12 mouse cellular contexts compared by ENCODE assay signal in the genomic region with DNA sequence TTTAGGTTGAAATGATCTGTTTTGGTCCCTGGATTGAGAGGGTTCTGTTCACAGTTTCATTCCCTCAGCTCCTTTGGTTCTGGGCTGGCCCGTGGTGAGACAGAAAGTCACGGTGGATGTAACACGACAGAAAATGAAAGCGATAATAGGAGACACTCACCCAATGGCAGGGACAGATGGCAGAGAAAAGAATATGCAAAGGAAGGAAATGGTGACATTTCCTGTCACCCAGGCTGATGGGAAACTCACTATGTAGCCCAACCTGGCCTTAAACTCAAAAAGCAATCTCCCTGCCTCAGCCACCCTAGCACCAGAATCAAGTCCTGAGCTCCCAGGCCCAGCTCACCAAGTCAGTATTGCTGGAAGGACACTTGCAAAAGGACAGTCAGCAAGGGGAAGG. TPM values are rescaled to one million over a fixed set of nuclear protein-coding genes. Genes with fewer than 3 reads are reported as not detected.
DNase-seq lines count a peak whose midpoint lies in the region; ATAC-seq and TF ChIP-seq lines count a peak whose summit lies in the region.
"Had no signal": no experiment of that assay in that cellular context is flagged by ENCODE, and none has a peak within 500 bp of the region (broad histone marks: within the 10 kb centered on the region; RNA-seq: fewer than 3 reads in every experiment).

No protein-coding gene starts in this region.

- no peak overlapping the region for H3K27ac ChIP-seq in liver, embryonic 11.5 days (ENCODE audit: low read depth, low read length)
- H3K27ac ChIP-seq in liver, postnatal 0 days (ENCODE audit: low read depth), result no peak overlapping the region
- H3K27ac ChIP-seq in embryonic facial prominence, embryonic 14.5 days (replicated peaks; ENCODE audit: low read depth, low read length), result no peak overlapping the region
- H3K27ac ChIP-seq in hindbrain, postnatal 0 days, result no peak overlapping the region
- H3K27ac ChIP-seq in neural tube, embryonic 13.5 days (replicated peaks), result no peak overlapping the region
- H3K27ac ChIP-seq: liver, embryonic 15.5 days had no signal

- H3K4me1 ChIP-seq in liver, embryonic 11.5 days (replicated peaks; ENCODE audit: control insufficient read depth, insufficient read depth, low read length), result no peaks in the 10 kb centered on the region
- no peaks in the 10 kb centered on the region for H3K4me1 ChIP-seq in liver, postnatal 0 days (ENCODE audit: insufficient read depth)
- no peaks in the 10 kb centered on the region for H3K4me1 ChIP-seq in embryonic facial prominence, embryonic 14.5 days (ENCODE audit: control insufficient read depth, insufficient read depth, low read length)
- H3K4me1 ChIP-seq in hindbrain, postnatal 0 days (ENCODE audit: insufficient read depth, low read length), result no peaks in the 10 kb centered on the region
- peaks cover 11% of the 10 kb centered on the region for H3K4me1 ChIP-seq in neural tube, embryonic 13.5 days (replicated peaks)
- H3K4me1 ChIP-seq: liver, embryonic 15.5 days had no signal

- no peaks in the 10 kb centered on the region for H3K36me3 ChIP-seq in liver, embryonic 11.5 days (ENCODE audit: control insufficient read depth, insufficient read depth, low read length)
- H3K36me3 ChIP-seq in liver, postnatal 0 days (replicated peaks; ENCODE audit: insufficient read depth, low read length), result no peaks in the 10 kb centered on the region
- H3K36me3 ChIP-seq in embryonic facial prominence, embryonic 14.5 days (ENCODE audit: control insufficient read depth, insufficient read depth, low read length), result no peaks in the 10 kb centered on the region
- no peaks in the 10 kb centered on the region for H3K36me3 ChIP-seq in hindbrain, postnatal 0 days (ENCODE audit: insufficient read depth, low read length)
- no peaks in the 10 kb centered on the region for H3K36me3 ChIP-seq in neural tube, embryonic 13.5 days
- H3K36me3 ChIP-seq: G1E; liver, embryonic 15.5 days had no signal

- H3K27me3 ChIP-seq in liver, embryonic 11.5 days (replicated peaks; ENCODE audit: control insufficient read depth, insufficient read depth, low read length), result peaks cover 37% of the 10 kb centered on the region
- H3K27me3 ChIP-seq in liver, postnatal 0 days (ENCODE audit: insufficient read depth, low read length), result peaks cover 11% of the 10 kb centered on the region; the same call in 1 of the 2 replicates
- H3K27me3 ChIP-seq in embryonic facial prominence, embryonic 14.5 days (replicated peaks; ENCODE audit: control insufficient read depth, insufficient read depth, low read length), result peaks cover 44% of the 10 kb centered on the region
- H3K27me3 ChIP-seq in hindbrain, postnatal 0 days (ENCODE audit: insufficient read depth, low read length), result peaks cover 17% of the 10 kb centered on the region; the same call in 1 of the 2 replicates
- H3K27me3 ChIP-seq in neural tube, embryonic 13.5 days, result peaks cover 72% of the 10 kb centered on the region

- H3K9me3 ChIP-seq in liver, embryonic 11.5 days (ENCODE audit: control insufficient read depth, low read length), result no peaks in the 10 kb centered on the region
- no peaks in the 10 kb centered on the region for H3K9me3 ChIP-seq in liver, postnatal 0 days (ENCODE audit: low read length)
- no peaks in the 10 kb centered on the region for H3K9me3 ChIP-seq in embryonic facial prominence, embryonic 14.5 days (ENCODE audit: control insufficient read depth, low read length)
- no peaks in the 10 kb centered on the region for H3K9me3 ChIP-seq in hindbrain, postnatal 0 days (ENCODE audit: low read length)
- no peaks in the 10 kb centered on the region for H3K9me3 ChIP-seq in neural tube, embryonic 13.5 days
- H3K9me3 ChIP-seq: liver, embryonic 15.5 days had no signal

- H3K4me2 ChIP-seq in liver, embryonic 11.5 days, result 0 out of 2 replicates have a peak overlapping the region, but pooled peaks have one; percentile 7
- no peak overlapping the region for H3K4me2 ChIP-seq in liver, postnatal 0 days (ENCODE audit: low read depth, low read length)
- H3K4me2 ChIP-seq in embryonic facial prominence, embryonic 14.5 days (ENCODE audit: low read depth, low read length), result peak overlapping the region; percentile 37
- peak overlapping the region; percentile 47; the same call in 1 of the 2 replicates for H3K4me2 ChIP-seq in hindbrain, postnatal 0 days (ENCODE audit: low read depth, low read length)
- peak overlapping the region; percentile 40 for H3K4me2 ChIP-seq in neural tube, embryonic 13.5 days
- H3K4me2 ChIP-seq: liver, embryonic 15.5 days had no signal

- no peak overlapping the region for H3K4me3 ChIP-seq in liver, embryonic 11.5 days (ENCODE audit: low read depth, low read length)
- no peak overlapping the region for H3K4me3 ChIP-seq in liver, postnatal 0 days (ENCODE audit: low read depth, low read length)
- H3K4me3 ChIP-seq in embryonic facial prominence, embryonic 14.5 days (ENCODE audit: low read depth, low read length), result peak overlapping the region; percentile 17; the same call in 1 of the 2 replicates
- H3K4me3 ChIP-seq in hindbrain, postnatal 0 days (ENCODE audit: low read length), result peak overlapping the region; percentile 19; the same call in 1 of the 2 replicates
- peak overlapping the region; percentile 14 for H3K4me3 ChIP-seq in neural tube, embryonic 13.5 days
- H3K4me3 ChIP-seq: liver, embryonic 15.5 days had no signal

- TF ChIP-seq EP300 in liver, postnatal 0 days (IDR thresholded peaks at IDR 0.05; ENCODE audit: low read depth), result no peak

- no peak for TF ChIP-seq CTCF in liver, postnatal 0 days (IDR thresholded peaks at IDR 0.05; ENCODE audit: low read depth)
- TF ChIP-seq CTCF in hindbrain, postnatal 0 days (IDR thresholded peaks at IDR 0.05; ENCODE audit: low read depth), result no peak

- intact Hi-C loops in left cerebral cortex, postnatal 25 days (cut with DNase I), result loop anchor here (5.0 kb wide), 2 partner anchors 852 to 922 kb away; no protein-coding TSS in a partner anchor

- ATAC-seq in liver, embryonic 11.5 days (replicated peaks; ENCODE audit: low FRiP score), result no peak
- no peak for ATAC-seq in liver, postnatal 0 days
- no peak for ATAC-seq in embryonic facial prominence, embryonic 14.5 days (ENCODE audit: low read depth)
- ATAC-seq in hindbrain, postnatal 0 days, result no peak
- ATAC-seq in neural tube, embryonic 13.5 days (ENCODE audit: low read depth), result no peak

- no peak overlapping the region for H3K9ac ChIP-seq in liver, embryonic 11.5 days (ENCODE audit: low read depth, low read length)
- H3K9ac ChIP-seq in liver, postnatal 0 days (replicated peaks), result no peak overlapping the region
- H3K9ac ChIP-seq in embryonic facial prominence, embryonic 14.5 days (ENCODE audit: low read depth, low read length), result no peak overlapping the region
- no peak overlapping the region for H3K9ac ChIP-seq in hindbrain, postnatal 0 days (replicated peaks; ENCODE audit: low read length)
- no peak overlapping the region for H3K9ac ChIP-seq in neural tube, embryonic 13.5 days
- H3K9ac ChIP-seq: liver, embryonic 15.5 days had no signal

- DNase-seq in liver, embryonic 11.5 days (ENCODE audit: low spot score), result no peak
- DNase-seq in liver, postnatal 0 days, result no peak
- DNase-seq in embryonic facial prominence, embryonic 14.5 days (ENCODE audit: low spot score), result no peak
- no peak for DNase-seq in hindbrain, postnatal 0 days (ENCODE audit: low spot score)
- DNase-seq in left cerebral cortex, postnatal 25 days (ENCODE audit: low spot score in 2 of 2), result no peak
- no peak for DNase-seq in left cerebral cortex, adult 9 months (ENCODE audit: low spot score in 2 of 2)
- DNase-seq: adrenal gland, postnatal 14 days; cerebellum, adult 2 months; heart, postnatal 10 days had no signal

- WGBS in liver, embryonic 11.5 days, result 28% methylated on average over 4 of the region's 4 CpGs
- WGBS in liver, postnatal 0 days (ENCODE audit: insufficient replicate concordance), result 27% methylated on average over 4 of the region's 4 CpGs
- 48% methylated on average over 4 of the region's 4 CpGs for WGBS in embryonic facial prominence, embryonic 14.5 days
- WGBS in hindbrain, postnatal 0 days, result 32% methylated on average over 4 of the region's 4 CpGs
- 49% methylated on average over 4 of the region's 4 CpGs for WGBS in neural tube, embryonic 13.5 days

RNA-seq across cellular contexts. Expression of gene Tmem132d, which starts 11.0 kb away (rescaled TPM):
- 0.09 TPM in 1 of 2 replicates, not detected in the other for polyA plus RNA-seq in liver, embryonic 11.5 days (2014; fragmentation: Nextera tagmentation; extraction: Ambion mirVana)
- polyA plus RNA-seq in liver, postnatal 0 days (2015; fragmentation: Nextera tagmentation; extraction: Ambion mirVana), result not detected in 2 replicates
- 0.66 and 0.90 TPM in 2 replicates for polyA plus RNA-seq in embryonic facial prominence, embryonic 14.5 days (2014; fragmentation: Nextera tagmentation; extraction: Ambion mirVana)
- total RNA-seq in hindbrain, postnatal 0 days (2014; rRNA removed), result 28.9 and 42.7 TPM in 2 replicates
- 5.8 and 6.1 TPM in 2 replicates for polyA plus RNA-seq in hindbrain, postnatal 0 days (2015; fragmentation: Nextera tagmentation; extraction: Ambion mirVana)
- 1.7 and 2.0 TPM in 2 replicates for polyA plus RNA-seq in neural tube, embryonic 13.5 days (2015; fragmentation: Nextera tagmentation; extraction: Ambion mirVana)
- total RNA-seq in left cerebral cortex, postnatal 25 days (2021), result 10 to 100 TPM; 49.4 to 59.1 TPM
- total RNA-seq: adrenal gland, postnatal 14 days had no signal
- polyA plus RNA-seq: G1E; liver, embryonic 15.5 days had no signal

Comparison
In these comparisons a context has a peak if more than half of its experiments do, and no peak if none do; other contexts are left out.
1. H3K4me3 ChIP-seq: peak in embryonic facial prominence, embryonic 14.5 days (single experiment), hindbrain, postnatal 0 days (single experiment) and neural tube, embryonic 13.5 days (single experiment); none in liver, embryonic 11.5 days (single experiment) and liver, postnatal 0 days (single experiment).